Mouse (Mus musculus) hindbrain, embryonic 16.5 days (tissue): ENCODE measurements around the gene Tcam1. TPM values are rescaled to one million over a fixed set of nuclear protein-coding genes. Genes with fewer than 3 reads are reported as not detected.

Experiments used
- ATAC-seq: fragments of 200-750 bp; cut with Nextera tagmentation; 2 replicates; pipeline ENCODE4 v1.8.0; 2017; ENCODE audit warnings: moderate TSS enrichment, moderate library complexity
- H3K27ac ChIP-seq: fragments of 300-500 bp; sonication (generic); 2 replicates; pipeline ENCODE4 v1.5.1; 2014; ENCODE audit warnings: low read depth, mild to moderate bottlenecking, control low read depth, low read length, moderate library complexity
- H3K27me3 ChIP-seq: fragments of 300-500 bp; sonication (generic); replicated peaks from 2 replicates; pipeline ENCODE4 v1.6.1; 2014; ENCODE audit warnings: low read length; ENCODE audit not compliant: control insufficient read depth, insufficient read depth
- H3K36me3 ChIP-seq: fragments of 300-500 bp; sonication (generic); 2 replicates; pipeline ENCODE4 v1.6.1; 2014; ENCODE audit warnings: mild to moderate bottlenecking, low read length, moderate library complexity, mixed read lengths; ENCODE audit not compliant: control insufficient read depth, insufficient read depth
- H3K4me1 ChIP-seq: fragments of 300-500 bp; sonication (generic); 2 replicates; pipeline ENCODE4 v1.6.1; 2014; ENCODE audit warnings: low read depth, low read length; ENCODE audit not compliant: control insufficient read depth, insufficient read depth
- H3K4me2 ChIP-seq: fragments of 300-500 bp; sonication (generic); 2 replicates; pipeline ENCODE4 v1.6.1; 2014; ENCODE audit warnings: mild to moderate bottlenecking, low read length, control low read depth, moderate library complexity
- H3K4me3 ChIP-seq: fragments of 300-500 bp; sonication (generic); 2 replicates; pipeline ENCODE4 v1.5.1; 2014; ENCODE audit warnings: mild to moderate bottlenecking, low read length, control low read depth, moderate library complexity
- H3K9ac ChIP-seq: fragments of 300-500 bp; sonication (generic); 2 replicates; pipeline ENCODE4 v1.6.1; 2014; ENCODE audit warnings: low read depth, mild to moderate bottlenecking, control low read depth, low read length, moderate library complexity
- H3K9me3 ChIP-seq: fragments of 300-500 bp; sonication (generic); 2 replicates; pipeline ENCODE4 v1.6.1; 2014; ENCODE audit warnings: mild to moderate bottlenecking, low read length, moderate library complexity; ENCODE audit not compliant: control insufficient read depth
- WGBS: fragments of 180-500 bp; shearing (Covaris S2); extraction: QIAGEN DNeasy Blood & Tissue Kit; methylation state at CpG from one replicate; pipeline ENCODE4 v1.1.7; 2014; 5-methylcytosine and 5-hydroxymethylcytosine counted together
- polyA plus RNA-seq: library from polyadenylated mRNA; unstranded; fragments of >200 nt; fragmentation: Nextera tagmentation; extraction: Ambion mirVana; gene quantifications from 2 replicates; pipeline ENCODE4 v1.2.1, GENCODE M21; 2015

The Tcam1 gene
- polyA plus RNA-seq, 1 experiment from 2014 or later, result 0.06 TPM

- H3K27me3 ChIP-seq, result no peaks in the 10 kb centered on the region
- peaks cover 28% of the 10 kb centered on the region for H3K4me1 ChIP-seq
- 2% methylated on average over 37 of the region's 41 CpGs for WGBS
- H3K9ac ChIP-seq, result peak overlapping the region; percentile 95
- peak overlapping the region; percentile 85 for H3K4me2 ChIP-seq
- H3K36me3 ChIP-seq, result no peaks in the 10 kb centered on the region; the same call in 1 of the 2 replicates
- H3K27ac ChIP-seq, result peak overlapping the region; percentile 88
- H3K4me3 ChIP-seq, result peak overlapping the region; percentile 95
- peak; percentile 29 for ATAC-seq
- H3K9me3 ChIP-seq, result no peaks in the 10 kb centered on the region
Measured at GRCm38 (mm10) chr11:106271794-106272643, 4.5 kb upstream of the Tcam1 start.

GRCm38 (mm10) chr11:106272644-106273310, 3.7 kb upstream of the Tcam1 start, which contains the start of gene Smarcd2:
TSS of gene Smarcd2 (minus strand) at chr11:106272972.
- peak; percentile 94 for ATAC-seq
- Histone ChIP-seq H3K4me2 (peak within 1 kb of the TSS; percentile 85), H3K4me1 (peaks cover 26% of the 10 kb centered on the region), H3K27me3 (no peaks in the 10 kb centered on the region), H3K36me3 (no peaks in the 10 kb centered on the region), H3K9ac (peak within 1 kb of the TSS; percentile 95), H3K27ac (peak within 1 kb of the TSS; percentile 88), H3K4me3 (peak within 1 kb of the TSS; percentile 95), H3K9me3 (no peaks in the 10 kb centered on the region)
- under 1% methylated on average over 67 of the region's 72 CpGs for WGBS

- H3K9ac ChIP-seq, result peak overlapping the region; percentile 95
- H3K36me3 ChIP-seq, result no peaks in the 10 kb centered on the region
- H3K27ac ChIP-seq, result peak overlapping the region; percentile 76
- H3K4me2 ChIP-seq, result peak overlapping the region; percentile 85
- H3K27me3 ChIP-seq, result no peaks in the 10 kb centered on the region
- WGBS, result 14% methylated on average over 16 of the region's 16 CpGs
- H3K9me3 ChIP-seq, result no peaks in the 10 kb centered on the region
- peaks cover 23% of the 10 kb centered on the region for H3K4me1 ChIP-seq
- peak overlapping the region; percentile 95 for H3K4me3 ChIP-seq
- peak; percentile 6; the same call in 1 of the 2 replicates for ATAC-seq
Measured at GRCm38 (mm10) chr11:106273311-106273684, 3.2 kb upstream of the Tcam1 start.

- 97% methylated on average over 6 of the region's 6 CpGs for WGBS
- Histone ChIP-seq H3K36me3 (no peaks in the 10 kb centered on the region), H3K4me1 (peaks cover 18% of the 10 kb centered on the region), H3K4me2 (peak overlapping the region; percentile 85; the same call in 1 of the 2 replicates), H3K27me3 (no peaks in the 10 kb centered on the region), H3K4me3 (no peak overlapping the region), H3K9me3 (no peaks in the 10 kb centered on the region), H3K27ac (no peak overlapping the region), H3K9ac (no peak overlapping the region)
- no peak for ATAC-seq
Measured at GRCm38 (mm10) chr11:106273811-106274210, 2.7 kb upstream of the Tcam1 start.

GRCm38 (mm10) chr11:106274374-106274773, 2.1 kb upstream of the Tcam1 start:
- 86% methylated on average over 1 of the region's 1 CpGs for WGBS
- H3K36me3 ChIP-seq, result no peaks in the 10 kb centered on the region
- no peak overlapping the region for H3K4me3 ChIP-seq

GRCm38 (mm10) chr11:106274971-106275411, 1.5 kb upstream of the Tcam1 start:
- Histone ChIP-seq H3K4me1 (peaks cover 13% of the 10 kb centered on the region), H3K36me3 (no peaks in the 10 kb centered on the region), H3K4me3 (no peak overlapping the region), H3K27ac (no peak overlapping the region), H3K27me3 (no peaks in the 10 kb centered on the region), H3K9me3 (no peaks in the 10 kb centered on the region), H3K9ac (no peak overlapping the region), H3K4me2 (no peak overlapping the region)
- WGBS, result 84% methylated on average over 7 of the region's 7 CpGs
- no peak for ATAC-seq

More at GRCm38 (mm10) chr11:106274374-106274773, 2.1 kb upstream of the Tcam1 start:
- no peak overlapping the region for H3K27ac ChIP-seq
- no peaks in the 10 kb centered on the region for H3K27me3 ChIP-seq
- peaks cover 13% of the 10 kb centered on the region for H3K4me1 ChIP-seq
- no peak for ATAC-seq
- no peaks in the 10 kb centered on the region for H3K9me3 ChIP-seq
- H3K4me2 ChIP-seq, result no peak overlapping the region
- no peak overlapping the region for H3K9ac ChIP-seq

GRCm38 (mm10) chr11:106282452-106282851, 6.0 kb downstream of the Tcam1 start:
- H3K27ac ChIP-seq, result no peak overlapping the region
- no peak overlapping the region for H3K4me3 ChIP-seq
- H3K36me3 ChIP-seq, result no peaks in the 10 kb centered on the region
- ATAC-seq, result no peak
- H3K4me1 ChIP-seq, result no peaks in the 10 kb centered on the region
- H3K27me3 ChIP-seq, result no peaks in the 10 kb centered on the region
- H3K9ac ChIP-seq, result no peak overlapping the region
- H3K4me2 ChIP-seq, result no peak overlapping the region
- 88% methylated on average over 6 of the region's 6 CpGs for WGBS
- H3K9me3 ChIP-seq, result no peaks in the 10 kb centered on the region

- WGBS, result 84% methylated on average over 4 of the region's 4 CpGs
- Histone ChIP-seq H3K36me3 (no peaks in the 10 kb centered on the region), H3K4me2 (no peak overlapping the region), H3K27ac (no peak overlapping the region), H3K9ac (no peak overlapping the region), H3K4me3 (no peak overlapping the region), H3K4me1 (no peaks in the 10 kb centered on the region), H3K9me3 (no peaks in the 10 kb centered on the region), H3K27me3 (no peaks in the 10 kb centered on the region)
- ATAC-seq, result no peak
Measured at GRCm38 (mm10) chr11:106283371-106283770, 6.9 kb downstream of the Tcam1 start.

- Histone ChIP-seq H3K27me3 (no peaks in the 10 kb centered on the region), H3K4me1 (no peaks in the 10 kb centered on the region), H3K4me2 (no peak overlapping the region), H3K36me3 (no peaks in the 10 kb centered on the region), H3K4me3 (no peak overlapping the region), H3K27ac (no peak overlapping the region), H3K9me3 (no peaks in the 10 kb centered on the region), H3K9ac (no peak overlapping the region)
- 61% methylated on average over 8 of the region's 8 CpGs for WGBS
- no peak for ATAC-seq
Measured at GRCm38 (mm10) chr11:106284126-106284525, 7.7 kb downstream of the Tcam1 start.
